Mouse (Mus musculus): ENCODE data around the gene Tnfrsf14. TPM values are rescaled to one million over a fixed set of nuclear protein-coding genes. Genes with fewer than 3 reads are reported as not detected.

Gene Tnfrsf14
- polyA plus RNA-seq, 1 experiment from 2014 or later: 0.78 TPM

GRCm38 (mm10) chr4:154948066-154948939 is 19.9 kb upstream of the Tnfrsf14 start:
- 41% methylated on average over 14 of the region's 14 CpGs for WGBS
- peak; percentile 8 for DNase-seq
- no peak overlapping the region for H3K27ac ChIP-seq (ENCODE audit: low read depth)

DNA sequence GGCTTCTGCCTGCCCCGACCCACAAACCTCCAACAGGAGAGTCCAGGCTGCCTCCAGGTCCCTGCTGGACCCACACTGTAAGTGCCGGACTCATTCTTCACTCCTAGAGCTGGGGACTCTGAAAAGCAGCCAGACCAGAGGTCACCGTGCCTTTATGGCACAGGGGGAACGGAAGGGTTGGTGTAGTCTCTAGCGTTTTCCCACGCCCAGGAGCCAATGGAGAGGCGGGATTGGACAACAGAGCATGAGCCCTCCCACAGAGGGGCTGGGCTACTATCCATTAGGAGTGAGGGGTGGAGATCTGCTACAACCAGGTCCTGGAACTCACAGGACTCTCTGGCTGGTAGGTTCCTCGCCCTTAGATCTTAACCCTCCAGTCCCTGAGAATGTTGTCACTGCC is 18.0 kb upstream of the Tnfrsf14 start:
- H3K9ac ChIP-seq: 0 out of 2 replicates have a peak overlapping the region, but pooled peaks have one; percentile 14

More at GRCm38 (mm10) chr4:154948066-154948939, 19.9 kb upstream of the Tnfrsf14 start:
- no peak for TF ChIP-seq CTCF (IDR thresholded peaks at IDR 0.05; ENCODE audit: low read depth)
- no peaks in the 10 kb centered on the region for H3K36me3 ChIP-seq (ENCODE audit: insufficient read depth)
- H3K9me3 ChIP-seq (ENCODE audit: low read depth, low read length): no peaks in the 10 kb centered on the region
- H3K4me2 ChIP-seq: no peak overlapping the region
- no peak for ATAC-seq (ENCODE audit: insufficient read depth)
- no peaks in the 10 kb centered on the region for H3K4me1 ChIP-seq (ENCODE audit: insufficient read depth)
- H3K4me3 ChIP-seq (ENCODE audit: low read depth, low read length): no peak overlapping the region
- H3K27me3 ChIP-seq (ENCODE audit: insufficient read depth, low read length): peaks cover 51% of the 10 kb centered on the region
- H3K9ac ChIP-seq: no peak overlapping the region

GRCm38 (mm10) chr4:154944121-154944590 is 15.8 kb upstream of the Tnfrsf14 start:
- no peaks in the 10 kb centered on the region for H3K4me1 ChIP-seq (ENCODE audit: insufficient read depth)
- H3K9ac ChIP-seq: no peak overlapping the region
- H3K9me3 ChIP-seq (ENCODE audit: low read depth, low read length): no peaks in the 10 kb centered on the region
- H3K27me3 ChIP-seq (ENCODE audit: insufficient read depth, low read length): peaks cover 9% of the 10 kb centered on the region
- no peak overlapping the region for H3K4me2 ChIP-seq
- peak; percentile 92 for DNase-seq
- WGBS: 13% methylated on average over 2 of the region's 2 CpGs
- peak; percentile 95 for TF ChIP-seq CTCF (IDR thresholded peaks at IDR 0.05; ENCODE audit: low read depth)
- no peak overlapping the region for H3K27ac ChIP-seq (ENCODE audit: low read depth)
- ATAC-seq (ENCODE audit: insufficient read depth): peak; percentile 75
- H3K4me3 ChIP-seq (ENCODE audit: low read depth, low read length): no peak overlapping the region
- no peaks in the 10 kb centered on the region for H3K36me3 ChIP-seq (ENCODE audit: insufficient read depth)

More for the DNA sequence above, 18.0 kb upstream of the Tnfrsf14 start:
- Histone ChIP-seq H3K4me2 (peak overlapping the region; percentile 52), H3K27ac (ENCODE audit: low read depth) (no peak overlapping the region), H3K4me1 (ENCODE audit: insufficient read depth) (no peaks in the 10 kb centered on the region), H3K4me3 (ENCODE audit: low read depth, low read length) (peak overlapping the region; percentile 6), H3K9me3 (ENCODE audit: low read depth, low read length) (no peaks in the 10 kb centered on the region), H3K36me3 (ENCODE audit: insufficient read depth) (no peaks in the 10 kb centered on the region), H3K27me3 (ENCODE audit: insufficient read depth, low read length) (peaks cover 31% of the 10 kb centered on the region)
- TF ChIP-seq CTCF (IDR thresholded peaks at IDR 0.05; ENCODE audit: low read depth): no peak
- 2% methylated on average over 8 of the region's 8 CpGs for WGBS
- ATAC-seq (ENCODE audit: insufficient read depth): peak; percentile 86
- DNase-seq: peak; percentile 85

- no peaks in the 10 kb centered on the region for H3K36me3 ChIP-seq (ENCODE audit: insufficient read depth)
- H3K4me3 ChIP-seq (ENCODE audit: low read depth, low read length): no peak overlapping the region
- no peak overlapping the region for H3K27ac ChIP-seq (ENCODE audit: low read depth)
- TF ChIP-seq CTCF (IDR thresholded peaks at IDR 0.05; ENCODE audit: low read depth): no peak
- no peaks in the 10 kb centered on the region for H3K4me1 ChIP-seq (ENCODE audit: insufficient read depth)
- 79% methylated on average over 6 of the region's 6 CpGs for WGBS
- no peaks in the 10 kb centered on the region for H3K9me3 ChIP-seq (ENCODE audit: low read depth, low read length)
- H3K27me3 ChIP-seq (ENCODE audit: insufficient read depth, low read length): peaks cover 3% of the 10 kb centered on the region; the same call in 1 of the 2 replicates
- no peak overlapping the region for H3K4me2 ChIP-seq
- DNase-seq (no peak), ATAC-seq (ENCODE audit: insufficient read depth) (no peak)
- H3K9ac ChIP-seq: no peak overlapping the region
Measured at GRCm38 (mm10) chr4:154943323-154944039, 15.1 kb upstream of the Tnfrsf14 start.

- no peak overlapping the region for H3K4me3 ChIP-seq (ENCODE audit: low read depth, low read length)
- no peaks in the 10 kb centered on the region for H3K36me3 ChIP-seq (ENCODE audit: insufficient read depth)
- no peak overlapping the region for H3K4me2 ChIP-seq
- H3K9me3 ChIP-seq (ENCODE audit: low read depth, low read length): no peaks in the 10 kb centered on the region
- no peaks in the 10 kb centered on the region for H3K4me1 ChIP-seq (ENCODE audit: insufficient read depth)
- H3K27ac ChIP-seq (ENCODE audit: low read depth): no peak overlapping the region
- ATAC-seq (ENCODE audit: insufficient read depth) (no peak), DNase-seq (no peak)
- no peaks in the 10 kb centered on the region for H3K27me3 ChIP-seq (ENCODE audit: insufficient read depth, low read length)
- 78% methylated on average over 10 of the region's 10 CpGs for WGBS
- no peak for TF ChIP-seq CTCF (IDR thresholded peaks at IDR 0.05; ENCODE audit: low read depth)
- H3K9ac ChIP-seq: no peak overlapping the region
Measured at GRCm38 (mm10) chr4:154942632-154943322, 14.4 kb upstream of the Tnfrsf14 start.

DNA sequence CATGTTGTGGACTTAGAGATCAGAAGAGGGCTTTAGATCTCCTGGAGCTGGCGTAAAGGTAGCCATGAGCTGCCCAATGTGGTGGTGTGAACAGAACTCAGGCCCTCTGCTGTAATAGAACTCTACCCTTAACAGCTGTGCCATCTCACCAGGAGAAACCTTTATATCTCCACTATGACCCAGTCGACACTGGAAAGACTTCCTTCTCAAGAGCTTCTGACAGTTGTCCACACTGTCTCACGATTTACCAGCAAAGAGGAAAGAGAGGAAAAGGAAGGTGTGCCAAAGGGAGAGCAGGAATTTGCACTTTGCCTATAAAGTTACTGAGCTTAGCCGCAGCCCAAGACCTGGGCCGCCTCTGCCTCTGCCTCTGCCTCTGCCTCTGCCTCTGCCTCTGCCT is 13.5 kb upstream of the Tnfrsf14 start:
- DNase-seq (no peak), ATAC-seq (ENCODE audit: insufficient read depth) (no peak)
- no peaks in the 10 kb centered on the region for H3K36me3 ChIP-seq (ENCODE audit: insufficient read depth)
- no peak for TF ChIP-seq CTCF (IDR thresholded peaks at IDR 0.05; ENCODE audit: low read depth)
- H3K9ac ChIP-seq: no peak overlapping the region
- no peaks in the 10 kb centered on the region for H3K27me3 ChIP-seq (ENCODE audit: insufficient read depth, low read length)
- no peak overlapping the region for H3K4me2 ChIP-seq
- H3K9me3 ChIP-seq (ENCODE audit: low read depth, low read length): no peaks in the 10 kb centered on the region
- H3K4me3 ChIP-seq (ENCODE audit: low read depth, low read length): no peak overlapping the region
- 93% methylated on average over 5 of the region's 5 CpGs for WGBS
- H3K4me1 ChIP-seq (ENCODE audit: insufficient read depth): no peaks in the 10 kb centered on the region
- no peak overlapping the region for H3K27ac ChIP-seq (ENCODE audit: low read depth)
